Mouse (Mus musculus) adrenal gland, postnatal 10 days (tissue): ENCODE data around the gene Vmn1r20. TPM values are rescaled to one million over a fixed set of nuclear protein-coding genes. Genes with fewer than 3 reads are reported as not detected.
"Not testable (repeated sequence)": the region's sequence is repeated elsewhere in the genome, so short reads cannot be mapped to it uniquely, and the experiment has no call there.

Source experiments
- DNase-seq: peaks from one replicate; pipeline ENCODE4 v3.0.0; 2021; ENCODE audit warnings: mixed read lengths
- long read RNA-seq, 2 experiments: library from polyadenylated mRNA; stranded (forward); transcript quantifications; one replicate each; pipeline ENCODE4 v2.0.0; 2021
- total RNA-seq, 2 experiments: library from RNA; stranded (reverse); gene quantifications; 2 replicates each; pipeline ENCODE4 v1.2.3; 2021

The Vmn1r20 gene
- not detected for total RNA-seq
- long read RNA-seq, experiment 1, result 0 reads
- long read RNA-seq, experiment 2, result 0 reads

- no peak for DNase-seq
Observed at GRCm38 (mm10) chr6:57428630-57429029, at the start of gene Vmn1r20. Gene Vmn1r20, plus strand, starts transcription at chr6:57428930.

- DNase-seq, result no peak
Observed at GRCm38 (mm10) chr6:57395683-57396082, 33.0 kb upstream of the Vmn1r20 start, which contains the start of gene Vmn1r18. Gene Vmn1r18, minus strand, starts transcription at chr6:57395783.

- not testable (repeated sequence) for DNase-seq
Observed at GRCm38 (mm10) chr6:57403480-57403879, 25.2 kb upstream of the Vmn1r20 start, which contains the start of gene Vmn1r19. Gene Vmn1r19, plus strand, starts transcription at chr6:57403780.

- DNase-seq, result peak; percentile 4
Observed at GRCm38 (mm10) chr6:57431196-57431595, 2.5 kb downstream of the Vmn1r20 start.

- DNase-seq, result not testable (repeated sequence)
Observed at GRCm38 (mm10) chr6:57468161-57468560, 39.4 kb downstream of the Vmn1r20 start.

Other genes with a start within 250 kb of the Vmn1r20 start
- gene Vmn1r13, start 225.6 kb upstream of the Vmn1r20 start, total RNA-seq, result not detected
- gene Vmn1r14, start 197.2 kb upstream of the Vmn1r20 start, total RNA-seq, result not detected
- gene Vmn1r15, start 171.0 kb upstream of the Vmn1r20 start, total RNA-seq, result not detected
- gene Vmn1r16, start 99.4 kb upstream of the Vmn1r20 start, total RNA-seq, result not detected
- not detected for gene Vmn1r17, start 65.2 kb upstream of the Vmn1r20 start, total RNA-seq
- not detected for gene Vmn1r18, start 33.1 kb upstream of the Vmn1r20 start, total RNA-seq
- gene Vmn1r19, start 25.1 kb upstream of the Vmn1r20 start, total RNA-seq, result not detected
- gene Ppm1k, start 106.5 kb downstream of the Vmn1r20 start, total RNA-seq, result 10 to 100 TPM; 34.1 to 45.0 TPM
- gene Herc6, start 152.1 kb downstream of the Vmn1r20 start, total RNA-seq, result 1 to 10 TPM; 8.3 to 8.8 TPM